Mouse (Mus musculus) layer of hippocampus, adult 8-10 months (tissue): ENCODE measurements around the gene Selenon. TPM values are rescaled to one million over a fixed set of nuclear protein-coding genes. Genes with fewer than 3 reads are reported as not detected.
"Not testable (repeated sequence)": the region's sequence is repeated elsewhere in the genome, so short reads cannot be mapped to it uniquely, and the experiment has no call there.

Source experiments
- DNase-seq, 2 experiments: peaks; one replicate each; pipeline ENCODE4 v3.0.0; 2022; ENCODE audit warnings: low spot score in 2 of 2
- total RNA-seq, 4 experiments: library from RNA; stranded (reverse); gene quantifications; 2 replicates each; pipeline ENCODE4 v1.2.4; 2022

Selenon gene
- total RNA-seq, 4 experiments from 2014 or later: 18.4 to 22.8 (median 21.2) TPM

DNA sequence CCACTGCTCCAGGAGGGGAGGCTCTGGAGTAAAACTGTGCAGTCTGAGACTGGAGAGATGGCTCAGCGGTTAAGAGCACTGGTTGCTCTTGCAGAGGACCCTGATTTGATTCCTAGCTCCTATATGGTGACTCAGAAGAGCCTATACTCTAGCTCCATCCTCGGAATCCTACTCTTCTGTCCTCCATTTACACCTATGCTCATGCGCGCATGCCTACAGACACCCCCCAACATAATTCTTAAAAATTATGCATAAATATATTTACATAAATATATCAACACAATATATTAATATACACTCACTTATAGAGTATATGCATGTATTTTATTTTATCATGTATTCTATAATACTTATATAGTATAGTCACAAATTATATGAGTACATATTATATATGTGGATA is 41.6 kb downstream of the Selenon start:
- DNase-seq: no peak

- no peak for DNase-seq
Observed at GRCm38 (mm10) chr4:134506713-134507112, 45.3 kb downstream of the Selenon start.

GRCm38 (mm10) chr4:134505966-134506594 is 45.9 kb downstream of the Selenon start:
- no peak for DNase-seq

DNA sequence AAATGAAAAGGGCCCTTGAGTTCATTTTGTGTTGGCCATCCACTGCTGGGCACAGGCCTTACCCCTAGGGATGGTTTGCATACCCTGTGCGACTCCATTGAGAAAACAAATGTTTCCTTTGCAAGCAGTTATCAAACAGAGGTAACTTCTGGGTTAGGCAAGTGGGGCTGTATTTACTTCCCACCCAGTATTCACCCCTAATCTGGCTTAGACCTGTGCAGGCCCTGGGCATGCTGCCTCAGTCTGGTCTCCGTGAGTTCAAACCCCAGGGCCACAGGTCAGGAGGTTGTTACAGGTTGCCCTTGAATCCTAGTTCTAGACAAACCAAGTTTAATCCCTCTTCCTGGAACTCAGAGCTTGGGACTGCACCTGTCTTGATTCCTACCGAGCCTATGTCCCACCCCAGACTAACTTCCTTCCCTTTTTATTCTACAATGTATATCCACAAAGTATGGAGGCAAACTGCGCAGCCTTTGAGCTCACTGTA is 46.6 kb downstream of the Selenon start:
- DNase-seq: peak in 1 of 2 experiments; percentile 7

- DNase-seq: no peak
Observed at GRCm38 (mm10) chr4:134503686-134504357, 48.1 kb downstream of the Selenon start.

- DNase-seq: no peak
Observed at GRCm38 (mm10) chr4:134501095-134501494, 50.9 kb downstream of the Selenon start.

- not testable (repeated sequence) for DNase-seq
Observed at GRCm38 (mm10) chr4:134498983-134499382, 53.0 kb downstream of the Selenon start.

DNA sequence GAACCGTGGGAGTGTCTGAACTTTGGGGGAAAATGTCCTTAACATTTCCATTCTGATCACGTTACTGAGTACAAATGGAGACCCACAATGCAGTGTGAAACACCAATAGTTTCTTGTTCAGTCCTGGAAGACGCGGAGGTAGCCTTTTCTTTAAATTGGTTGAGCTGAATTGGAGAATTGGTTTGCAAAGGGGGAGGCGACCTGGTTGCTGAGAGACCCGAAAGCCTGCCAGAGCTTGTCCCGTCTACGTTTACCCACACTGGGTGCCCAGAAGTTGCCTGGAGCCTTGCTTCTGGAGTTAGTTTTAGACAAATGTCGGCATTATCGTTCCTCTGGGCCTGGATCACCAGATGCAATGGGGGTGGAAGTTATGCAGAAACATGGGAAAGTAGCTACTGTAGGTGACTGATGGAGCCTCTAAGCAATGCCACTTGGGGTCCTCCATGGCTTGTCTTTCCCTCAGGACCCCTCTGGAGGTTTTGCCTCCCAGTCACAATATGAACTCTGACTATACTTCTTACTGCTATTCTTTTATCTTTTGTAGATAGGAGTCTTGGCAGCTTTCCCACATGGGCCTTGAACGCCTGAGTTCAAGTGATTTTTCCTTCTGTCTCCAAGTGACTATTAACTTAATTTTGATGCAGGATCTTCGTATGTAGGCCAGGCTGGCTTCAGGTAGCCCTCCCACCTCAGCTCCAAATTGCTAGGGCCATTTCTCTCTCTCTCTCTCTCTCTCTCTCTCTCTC is 53.8 kb downstream of the Selenon start:
- no peak for DNase-seq

GRCm38 (mm10) chr4:134497223-134497622 is 54.7 kb downstream of the Selenon start:
- DNase-seq: no peak

DNA sequence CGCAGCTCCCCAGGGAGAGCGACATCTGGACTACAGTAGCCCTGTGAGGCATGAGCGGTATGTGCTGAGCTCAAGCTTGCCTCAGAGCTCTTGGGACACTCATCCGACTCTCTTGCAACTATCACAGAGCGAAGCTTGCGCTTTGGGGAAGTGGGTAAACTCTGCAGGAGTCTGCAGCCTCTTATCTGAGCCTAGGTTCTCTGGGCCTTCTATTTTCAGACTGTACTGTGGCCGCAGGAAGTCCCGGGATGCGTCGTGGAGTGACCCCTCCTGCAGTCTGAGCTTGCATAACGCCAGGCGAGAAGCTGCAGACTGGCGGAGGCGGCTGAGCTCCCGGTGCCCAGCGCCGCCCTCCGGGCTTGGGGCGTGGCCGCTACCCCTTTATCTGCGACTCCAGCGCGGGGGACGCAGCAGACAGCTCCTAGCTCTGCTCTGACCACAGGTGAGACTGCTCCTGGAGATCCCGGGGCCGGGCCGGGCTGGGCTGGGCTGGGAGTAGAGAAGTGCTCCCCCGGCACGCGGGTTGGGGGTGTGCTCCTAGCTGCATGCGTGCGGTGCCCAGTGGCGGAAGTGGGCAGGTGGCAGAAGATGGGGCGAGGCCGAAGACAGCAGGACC is 55.3 kb downstream of the Selenon start, which contains the start of gene Paqr7:
Gene Paqr7 (plus strand): TSS at position 103 of the 616 bp plus-strand sequence.
- peak in 1 of 2 experiments; percentile 82 for DNase-seq

DNA sequence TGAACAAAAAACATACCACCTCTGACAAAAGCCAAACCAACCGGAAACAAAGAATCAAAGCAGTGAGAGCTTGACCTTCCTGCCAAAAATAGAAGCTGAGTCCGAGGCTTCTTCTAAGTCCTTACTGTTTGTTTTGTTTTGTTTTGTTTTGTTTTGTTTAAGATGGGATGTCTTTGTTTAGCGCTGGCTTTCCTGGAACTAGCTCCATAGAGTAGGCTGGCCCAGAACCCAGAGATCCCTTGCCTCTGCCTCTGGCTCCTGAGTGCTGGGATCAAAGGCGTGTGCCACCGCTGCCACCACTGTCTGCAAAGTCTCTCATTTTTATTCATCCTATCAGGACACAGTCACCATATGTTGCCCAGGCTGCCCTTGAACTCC is 56.4 kb downstream of the Selenon start:
- no peak for DNase-seq

DNA sequence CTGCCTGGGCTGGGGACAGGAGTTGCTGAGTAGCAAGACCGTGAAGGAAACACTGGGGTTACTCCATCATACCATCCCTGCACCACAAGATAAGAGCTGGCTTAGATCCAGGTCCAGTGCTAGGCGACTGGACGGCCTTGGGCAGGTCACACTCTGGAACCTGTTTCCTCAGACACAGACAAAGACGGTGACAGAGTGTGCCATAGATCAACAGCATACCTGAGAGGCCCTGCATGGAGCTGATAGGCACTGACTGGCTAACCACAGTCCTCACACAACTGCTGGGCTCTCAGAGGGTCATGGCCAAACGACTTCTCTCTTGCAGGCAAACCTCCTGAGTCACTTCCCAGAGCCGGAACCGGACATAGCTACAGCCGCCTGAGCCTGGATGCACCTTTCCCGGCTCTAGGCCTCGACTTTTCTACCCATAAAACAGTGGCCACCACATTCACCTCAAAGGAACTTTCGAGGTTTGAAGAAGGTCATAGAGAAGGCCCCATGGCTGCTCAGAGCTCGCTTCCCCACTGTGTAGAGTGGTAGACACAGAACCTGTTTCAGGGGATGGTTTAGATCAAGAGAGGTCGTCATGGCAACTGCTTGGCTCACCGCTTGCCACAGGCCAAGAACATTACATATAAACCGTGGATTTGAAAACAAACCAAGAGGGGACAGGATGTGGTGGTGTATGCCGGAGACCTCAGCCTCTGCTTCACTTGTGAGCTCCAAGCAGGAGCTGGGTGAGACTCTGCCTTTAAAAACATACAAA is 57.0 kb downstream of the Selenon start:
- no peak for DNase-seq

DNA sequence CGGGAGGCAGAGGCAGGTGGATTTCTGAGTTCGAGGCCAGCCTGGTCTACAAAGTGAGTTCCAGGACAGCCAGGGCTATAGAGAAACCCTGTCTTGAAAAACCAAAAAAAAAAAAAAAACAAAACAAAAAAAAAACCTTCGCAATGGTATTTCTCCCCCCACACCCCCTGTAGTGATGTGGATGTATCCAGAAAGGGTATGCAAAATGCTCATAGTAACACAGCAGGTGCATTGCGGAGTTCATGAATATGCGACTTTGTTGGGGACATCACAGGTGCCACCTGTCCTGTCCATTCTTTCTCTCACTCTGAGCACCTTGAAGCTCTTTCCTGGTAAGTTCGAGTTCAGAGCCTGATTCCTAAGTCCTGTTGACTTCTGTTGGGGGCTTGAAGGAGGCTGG is 57.8 kb downstream of the Selenon start:
- DNase-seq: not testable (repeated sequence)

GRCm38 (mm10) chr4:134491716-134492115 is 60.2 kb downstream of the Selenon start:
- DNase-seq: no peak

GRCm38 (mm10) chr4:134489986-134490665 is 61.8 kb downstream of the Selenon start:
- DNase-seq: no peak

DNA sequence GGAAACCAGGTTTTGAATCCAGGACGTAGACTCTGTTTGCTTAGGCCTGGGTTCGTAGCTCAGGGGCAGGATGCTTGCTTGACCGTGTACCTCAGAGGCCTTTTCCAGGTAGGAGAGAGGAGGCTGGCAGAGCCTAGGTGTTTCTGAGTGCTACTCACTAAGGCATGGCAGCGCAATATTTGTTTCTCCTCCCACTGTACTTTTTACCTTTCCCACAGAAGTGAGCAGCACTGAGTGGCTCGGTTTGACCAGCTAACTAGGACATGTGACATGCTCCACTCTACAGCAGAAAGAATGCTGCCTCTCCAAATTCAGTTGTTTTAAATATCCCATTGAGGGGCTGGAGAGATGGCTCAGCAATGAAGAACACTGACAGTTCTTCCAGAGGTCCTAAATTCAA is 63.8 kb downstream of the Selenon start:
- DNase-seq: no peak
